Mouse (Mus musculus): ENCODE data around the gene Enpp5.

Enpp5 gene

GRCm38 (mm10) chr17:44078631-44079350 lies at the start of gene Enpp5:
Enpp5 (plus strand) TSS chr17:44078813.
- DNase-seq (ENCODE audit: low read depth) = peak; percentile 86

- no peak for DNase-seq (ENCODE audit: low read depth)
These were observed 49.0 kb upstream of the Enpp5 start for GRCm38 (mm10) chr17:44029616-44030015.

DNA sequence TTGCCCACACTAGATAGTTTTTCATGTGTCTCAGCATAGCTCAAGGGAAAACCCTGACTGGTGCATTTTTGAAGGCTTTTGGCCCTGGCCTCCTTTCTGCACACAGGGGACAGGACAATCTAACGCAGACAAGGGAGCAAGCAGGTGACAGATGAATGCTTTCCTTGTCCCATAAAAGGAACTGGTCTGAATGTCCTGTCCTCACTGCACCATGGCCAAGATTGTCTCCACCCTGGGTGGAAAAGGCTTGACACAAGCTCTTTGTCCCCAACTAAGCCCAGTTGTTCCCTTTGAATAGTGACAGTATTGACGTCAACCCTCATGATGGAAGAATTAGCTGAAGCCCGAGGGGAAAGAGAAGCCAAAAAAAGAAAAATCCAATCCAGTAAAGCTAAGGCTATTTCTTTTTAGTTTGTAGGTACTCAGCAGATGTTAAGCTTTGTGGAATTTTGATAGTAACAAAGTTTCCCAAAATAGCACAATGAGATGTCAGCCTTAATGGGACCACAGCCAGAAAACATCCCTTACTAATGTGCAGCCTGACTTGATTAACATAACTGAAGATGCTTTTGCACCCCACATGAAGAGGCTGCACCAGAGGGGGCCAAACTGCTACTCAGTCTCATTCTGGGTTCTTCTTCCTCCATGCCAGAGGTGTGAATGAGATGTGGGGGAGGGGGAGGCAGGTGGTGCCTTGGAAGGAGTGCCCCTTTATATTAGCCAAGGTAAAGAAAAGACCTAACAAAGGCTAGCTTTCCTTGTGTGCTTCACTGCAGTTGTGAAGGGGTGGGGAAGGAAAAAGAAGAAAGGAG lies 47.6 kb upstream of the Enpp5 start:
- DNase-seq (ENCODE audit: low read depth) = no peak

DNA sequence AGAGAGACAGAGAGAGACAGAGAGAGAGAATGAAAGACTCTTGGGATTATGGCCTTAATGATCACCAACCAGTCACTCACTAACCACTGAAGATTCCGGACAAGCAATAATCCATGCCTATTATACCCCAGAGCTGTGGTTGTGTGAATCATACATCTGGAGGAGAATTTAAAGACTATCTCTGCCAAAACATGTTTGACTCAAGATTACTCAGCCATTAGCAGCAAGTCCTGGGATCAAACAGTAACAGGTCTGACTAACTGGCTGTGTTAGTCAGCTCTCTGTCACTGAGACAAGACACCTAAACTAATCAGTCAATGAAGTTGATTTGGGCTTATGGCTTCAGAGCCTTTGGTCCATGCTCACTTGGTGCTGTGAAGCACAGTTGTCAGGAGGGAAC lies 43.6 kb upstream of the Enpp5 start:
- no peak for DNase-seq (ENCODE audit: low read depth)

GRCm38 (mm10) chr17:44038656-44039055 lies 40.0 kb upstream of the Enpp5 start:
- DNase-seq (ENCODE audit: low read depth) = no peak

DNA sequence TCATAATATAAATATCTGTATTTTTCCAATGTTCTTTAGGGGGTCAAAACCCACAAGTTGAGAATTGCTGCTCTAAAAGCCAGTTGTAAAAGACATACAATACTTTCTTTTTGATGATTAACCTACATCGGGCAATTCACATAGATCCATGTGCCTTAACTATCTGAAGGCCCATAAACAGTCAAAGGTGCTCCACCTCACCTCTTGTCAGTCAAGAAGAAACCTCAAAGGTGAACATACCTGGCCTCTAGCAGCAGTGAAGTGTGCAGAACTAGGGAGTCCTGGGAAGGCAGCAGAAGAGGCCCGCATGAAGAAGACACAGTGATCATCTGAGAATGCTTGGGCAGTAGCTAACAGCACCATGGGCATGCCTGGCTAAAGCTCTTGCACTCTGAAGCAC lies 38.2 kb upstream of the Enpp5 start:
- DNase-seq (ENCODE audit: low read depth) = no peak

DNA sequence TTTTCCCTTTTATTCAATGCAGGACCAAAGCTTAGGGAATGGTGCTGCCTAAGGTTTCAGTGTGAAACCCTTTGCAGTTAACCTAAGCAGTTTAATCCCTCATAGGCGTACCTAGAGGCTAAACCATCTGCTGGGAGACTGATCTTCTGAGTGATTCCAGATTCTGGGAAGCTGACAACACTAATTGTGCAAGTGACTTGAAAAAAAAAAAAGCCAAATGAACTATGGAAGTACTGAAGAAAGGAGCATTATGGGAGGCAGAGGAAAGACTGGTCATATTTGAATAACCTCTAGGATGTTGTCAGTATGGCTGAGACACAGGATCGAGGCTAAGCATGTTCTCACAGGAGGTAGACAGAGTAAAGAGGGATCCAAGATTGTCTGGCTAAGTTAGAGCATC lies 36.3 kb upstream of the Enpp5 start:
- DNase-seq (ENCODE audit: low read depth) = no peak

DNA sequence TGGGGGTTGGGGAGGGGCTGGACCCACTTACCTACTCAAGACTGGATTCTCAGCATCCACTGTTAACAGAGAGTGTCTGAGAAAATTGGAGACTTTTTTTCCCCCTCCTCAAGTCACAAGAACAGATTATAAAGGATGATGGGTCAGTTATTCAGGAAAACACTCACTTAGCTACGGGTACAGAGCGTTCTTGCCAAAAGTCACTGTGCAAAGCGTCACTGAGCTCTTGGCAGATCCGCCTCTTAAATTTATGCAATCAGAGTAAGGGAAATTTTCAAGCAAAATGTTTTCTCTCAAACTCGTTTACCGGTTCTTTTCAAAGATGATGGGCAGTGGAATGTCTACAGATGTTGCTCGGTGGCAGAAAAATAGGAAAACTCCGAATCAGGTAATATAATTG lies 35.8 kb upstream of the Enpp5 start:
- DNase-seq (ENCODE audit: low read depth) = no peak

DNA sequence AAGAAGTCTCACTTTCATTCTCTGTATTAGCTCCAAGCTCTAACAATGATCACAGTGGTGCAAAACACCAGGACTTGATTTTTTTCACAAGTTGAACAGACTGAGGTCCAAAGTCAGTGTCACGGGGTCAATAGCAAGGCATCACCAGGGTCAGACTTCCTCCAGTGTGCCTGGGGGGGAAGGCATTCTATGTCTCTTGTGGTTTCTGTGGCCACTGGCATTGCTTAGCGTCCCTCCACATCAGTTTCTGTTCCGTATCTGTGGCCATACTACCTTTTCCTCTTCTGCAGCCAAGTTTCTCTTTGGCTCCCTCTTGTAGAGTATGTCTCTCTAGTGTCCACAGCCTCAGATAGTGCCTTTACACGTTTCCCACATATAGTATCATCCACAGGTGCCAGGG lies 25.2 kb upstream of the Enpp5 start:
- no peak for DNase-seq (ENCODE audit: low read depth)

- no peak for DNase-seq (ENCODE audit: low read depth)
These were observed 21.5 kb upstream of the Enpp5 start for GRCm38 (mm10) chr17:44057123-44057522.

DNA sequence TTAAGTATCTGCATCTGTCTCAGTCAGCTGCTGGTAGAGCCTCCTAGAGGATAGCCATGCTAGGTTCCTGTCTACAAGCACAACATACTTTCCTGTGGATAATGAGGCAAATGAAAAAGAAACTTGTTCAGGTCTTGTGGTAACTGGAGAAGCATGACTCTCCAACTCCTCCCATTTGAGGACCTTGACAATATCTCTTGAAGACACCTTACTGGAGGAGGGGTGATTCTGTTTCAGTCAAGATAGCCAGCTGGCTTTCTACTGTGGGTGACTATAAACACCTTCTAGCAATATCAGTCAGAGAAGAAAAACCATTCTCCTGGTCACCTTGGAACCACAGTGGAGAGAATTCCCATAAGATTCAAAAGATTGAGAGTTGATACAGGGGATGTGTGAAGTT lies 20.5 kb upstream of the Enpp5 start:
- no peak for DNase-seq (ENCODE audit: low read depth)

- DNase-seq (ENCODE audit: low read depth) = no peak
These were observed 17.8 kb upstream of the Enpp5 start for GRCm38 (mm10) chr17:44060781-44061180.

DNA sequence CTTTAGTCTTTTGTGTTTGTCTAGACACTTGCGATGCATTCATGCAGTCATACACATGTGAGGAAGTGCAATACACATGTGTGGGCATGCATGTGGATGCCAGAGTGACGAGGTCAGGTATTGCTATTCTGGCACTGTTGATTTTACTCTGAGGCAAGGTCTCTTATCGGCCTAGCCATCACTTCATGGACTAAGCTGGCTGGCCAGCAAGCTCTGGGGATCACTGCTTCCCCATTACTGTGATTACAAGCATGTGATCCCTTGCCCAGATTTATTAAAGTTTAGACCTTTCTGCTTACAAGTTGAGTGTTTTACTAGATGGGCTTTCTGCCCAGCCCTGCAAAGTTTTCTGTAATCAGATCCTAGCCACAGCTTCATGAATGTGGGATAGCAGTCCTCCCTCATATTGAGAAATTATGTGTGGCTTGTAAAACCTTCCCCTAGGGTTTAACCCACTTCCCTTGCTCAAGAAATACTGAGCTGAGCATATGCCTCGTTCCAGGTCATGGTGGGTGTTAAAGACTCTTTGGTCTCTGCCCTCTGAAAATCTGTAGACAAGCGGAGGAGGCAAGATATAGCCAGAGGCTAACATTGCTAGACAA lies 17.2 kb upstream of the Enpp5 start:
- DNase-seq (ENCODE audit: low read depth) = no peak

DNA sequence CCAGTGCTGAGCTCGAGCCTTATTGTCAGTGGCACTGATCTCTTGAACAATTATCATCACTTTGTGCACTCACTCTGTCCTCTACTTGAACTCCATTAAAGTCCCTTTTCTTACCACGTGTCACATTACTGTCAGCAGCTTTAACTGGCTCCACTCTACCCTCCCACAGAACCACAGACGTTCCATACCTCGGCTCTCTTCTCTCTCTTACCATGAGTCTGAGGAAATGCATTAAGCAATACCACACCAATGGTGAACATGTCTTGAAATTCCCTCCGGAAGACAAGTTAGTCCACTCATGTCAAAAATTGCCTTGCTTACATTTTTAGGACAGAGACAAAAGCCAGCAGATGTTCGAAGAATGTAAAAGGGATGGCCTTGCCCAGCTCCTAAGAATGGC lies 9.7 kb upstream of the Enpp5 start:
- no peak for DNase-seq (ENCODE audit: low read depth)

GRCm38 (mm10) chr17:44071680-44072079 lies 6.9 kb upstream of the Enpp5 start:
- no peak for DNase-seq (ENCODE audit: low read depth)

DNA sequence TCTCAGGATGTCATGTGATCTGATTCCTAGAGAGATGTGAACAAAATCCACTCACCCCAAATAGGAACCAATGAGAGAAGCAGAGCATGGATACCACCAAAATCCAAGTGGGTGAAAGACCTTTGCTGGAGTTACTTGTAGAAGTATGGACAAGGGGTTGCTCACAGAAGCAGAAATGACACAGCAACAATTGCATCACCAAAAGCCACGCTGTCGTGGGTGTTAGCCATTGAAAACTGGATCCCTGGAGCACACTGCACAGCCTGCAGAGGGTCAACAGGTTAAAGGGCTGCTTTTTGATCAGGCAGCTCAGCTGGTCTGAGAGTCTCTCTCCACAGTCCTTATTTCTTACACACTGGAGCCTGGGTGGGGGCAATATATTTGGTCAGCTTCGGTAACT lies 3.0 kb upstream of the Enpp5 start:
- DNase-seq (ENCODE audit: low read depth) = peak; percentile 7

DNA sequence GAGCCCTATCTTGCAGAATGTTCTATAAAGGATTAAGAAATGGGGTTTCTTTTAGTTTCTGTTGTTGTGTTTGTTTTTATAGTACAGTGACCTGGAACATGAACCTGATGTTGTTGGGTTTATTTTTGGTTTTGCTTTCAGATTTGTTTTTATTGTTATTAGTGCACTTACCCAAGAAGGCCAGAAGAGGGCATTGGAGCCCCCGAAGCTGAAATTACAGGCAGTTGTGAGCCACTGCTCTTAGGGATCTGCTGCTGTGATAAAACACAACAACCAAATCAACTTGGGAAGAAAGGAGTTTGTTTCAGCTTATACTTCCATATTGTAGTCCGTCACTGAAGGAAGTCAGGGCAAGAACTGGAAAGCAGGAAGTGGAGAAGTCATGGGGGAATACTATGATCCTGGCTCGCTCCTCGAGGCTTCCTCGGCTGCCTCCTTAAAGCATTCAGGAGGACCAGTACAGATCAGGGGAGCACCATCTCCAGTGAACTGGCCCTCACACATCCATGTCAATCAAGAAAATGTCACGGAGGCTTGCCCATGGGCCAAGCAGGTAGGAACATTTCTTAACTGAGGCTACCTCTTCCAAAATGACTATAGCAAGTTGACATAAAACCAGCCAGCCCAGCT lies 2.4 kb upstream of the Enpp5 start:
- DNase-seq (ENCODE audit: low read depth) = peak; percentile 69

DNA sequence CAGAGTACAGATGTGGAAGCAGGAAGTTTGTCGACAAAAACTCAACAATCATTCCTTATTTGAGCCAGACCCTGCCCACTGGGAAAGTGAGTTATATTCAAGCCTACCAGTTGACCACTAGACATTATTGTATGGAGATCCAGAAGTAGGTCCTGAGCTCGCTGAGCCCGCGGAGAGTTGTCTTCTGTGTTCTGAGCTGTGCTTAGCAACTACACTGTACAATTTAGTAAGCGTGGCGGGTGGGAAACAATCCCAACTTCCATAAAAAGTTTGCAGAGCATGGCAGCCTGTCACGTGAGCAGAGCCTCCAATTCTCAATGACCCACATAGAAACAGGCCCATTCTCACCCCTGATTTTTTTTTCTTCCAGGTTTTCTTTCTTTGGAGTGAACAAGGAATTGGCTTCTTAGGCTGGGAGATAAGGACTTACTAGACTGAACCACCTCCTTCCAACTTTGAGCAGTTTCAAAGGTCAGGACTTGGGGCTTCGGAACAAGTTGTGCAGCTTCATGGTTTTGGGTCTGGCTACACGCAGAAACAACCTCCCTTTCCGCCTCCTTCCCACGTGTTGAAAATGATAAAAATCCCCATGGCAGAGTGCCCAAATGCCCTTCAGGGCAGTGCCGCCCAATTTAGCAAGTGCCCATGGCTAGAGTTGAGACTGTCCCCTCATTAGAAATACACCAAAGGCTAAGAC lies 1.3 kb upstream of the Enpp5 start:
- DNase-seq (ENCODE audit: low read depth) = no peak

GRCm38 (mm10) chr17:44077843-44078160 lies 811 bp upstream of the Enpp5 start:
- DNase-seq (ENCODE audit: low read depth) = no peak

- DNase-seq (ENCODE audit: low read depth) = no peak
These were observed 4.5 kb downstream of the Enpp5 start for GRCm38 (mm10) chr17:44083156-44083555.

- DNase-seq (ENCODE audit: low read depth) = peak; percentile 16
These were observed 9.6 kb downstream of the Enpp5 start for GRCm38 (mm10) chr17:44088226-44088625.

- no peak for DNase-seq (ENCODE audit: low read depth)
These were observed 12.3 kb downstream of the Enpp5 start for GRCm38 (mm10) chr17:44090916-44091315.

All from naive thymus-derived CD4-positive, alpha-beta T cell, adult 2 months (primary cell).